Mouse (Mus musculus): Measurements from ENCODE around the gene Eif4e2. TPM values are rescaled to one million over a fixed set of nuclear protein-coding genes. Genes with fewer than 3 reads are reported as not detected.

The Eif4e2 gene
- polyA plus RNA-seq, 1 experiment, result 26.6 TPM

GRCm38 (mm10) chr1:87200811-87201210, 12.9 kb upstream of the Eif4e2 start:
- Histone ChIP-seq H3K4me1 (ENCODE audit: control insufficient read depth, insufficient read depth, low read length) (no peaks in the 10 kb centered on the region), H3K4me3 (replicated peaks; ENCODE audit: extremely low read depth, low read depth, low read length) (no peak overlapping the region)
- DNase-seq, result no peak
- TF ChIP-seq POLR2A (IDR thresholded peaks at IDR 0.05; ENCODE audit: borderline replicate concordance, extremely low read depth, low read depth, low read length) (no peak), CTCF (IDR thresholded peaks at IDR 0.05; ENCODE audit: insufficient read depth, low read length) (no peak)
- 45% methylated on average over 2 of the region's 2 CpGs for WGBS

- WGBS, result 40% methylated on average over 1 of the region's 1 CpGs
- Histone ChIP-seq H3K4me1 (ENCODE audit: control insufficient read depth, insufficient read depth, low read length) (no peaks in the 10 kb centered on the region), H3K4me3 (replicated peaks; ENCODE audit: extremely low read depth, low read depth, low read length) (no peak overlapping the region)
- no peak for DNase-seq
- no peak for TF ChIP-seq POLR2A (IDR thresholded peaks at IDR 0.05; ENCODE audit: borderline replicate concordance, extremely low read depth, low read depth, low read length)
- no peak for TF ChIP-seq CTCF (IDR thresholded peaks at IDR 0.05; ENCODE audit: insufficient read depth, low read length)
Measured at GRCm38 (mm10) chr1:87201848-87202247, 11.9 kb upstream of the Eif4e2 start.

GRCm38 (mm10) chr1:87203779-87204178, 9.9 kb upstream of the Eif4e2 start:
- Histone ChIP-seq H3K4me3 (replicated peaks; ENCODE audit: extremely low read depth, low read depth, low read length) (no peak overlapping the region), H3K4me1 (ENCODE audit: control insufficient read depth, insufficient read depth, low read length) (no peaks in the 10 kb centered on the region)
- 77% methylated on average over 5 of the region's 5 CpGs for WGBS
- TF ChIP-seq CTCF (IDR thresholded peaks at IDR 0.05; ENCODE audit: insufficient read depth, low read length), result no peak
- TF ChIP-seq POLR2A (IDR thresholded peaks at IDR 0.05; ENCODE audit: borderline replicate concordance, extremely low read depth, low read depth, low read length), result no peak
- no peak for DNase-seq

- Histone ChIP-seq H3K4me3 (replicated peaks; ENCODE audit: extremely low read depth, low read depth, low read length) (no peak within 1 kb of the TSS), H3K4me1 (ENCODE audit: control insufficient read depth, insufficient read depth, low read length) (no peaks in the 10 kb centered on the region)
- 80% methylated on average over 7 of the region's 7 CpGs for WGBS
- TF ChIP-seq CTCF (IDR thresholded peaks at IDR 0.05; ENCODE audit: insufficient read depth, low read length) (no peak), POLR2A (IDR thresholded peaks at IDR 0.05; ENCODE audit: borderline replicate concordance, extremely low read depth, low read depth, low read length) (no peak)
- DNase-seq, result no peak
Measured at GRCm38 (mm10) chr1:87204465-87204864, 9.2 kb upstream of the Eif4e2 start, which contains the start of gene Chrng. Chrng (plus strand) TSS chr1:87204657.

- no peaks in the 10 kb centered on the region for H3K4me1 ChIP-seq (ENCODE audit: control insufficient read depth, insufficient read depth, low read length)
- no peak for DNase-seq
- TF ChIP-seq POLR2A (IDR thresholded peaks at IDR 0.05; ENCODE audit: borderline replicate concordance, extremely low read depth, low read depth, low read length), result no peak
- TF ChIP-seq CTCF (IDR thresholded peaks at IDR 0.05; ENCODE audit: insufficient read depth, low read length), result no peak
- 41% methylated on average over 6 of the region's 6 CpGs for WGBS
- no peak overlapping the region for H3K4me3 ChIP-seq (replicated peaks; ENCODE audit: extremely low read depth, low read depth, low read length)
Measured at GRCm38 (mm10) chr1:87205038-87205437, 8.7 kb upstream of the Eif4e2 start.

- Histone ChIP-seq H3K4me1 (ENCODE audit: control insufficient read depth, insufficient read depth, low read length) (no peaks in the 10 kb centered on the region), H3K4me3 (replicated peaks; ENCODE audit: extremely low read depth, low read depth, low read length) (no peak overlapping the region)
- no peak for DNase-seq
- TF ChIP-seq CTCF (IDR thresholded peaks at IDR 0.05; ENCODE audit: insufficient read depth, low read length), result no peak
- no peak for TF ChIP-seq POLR2A (IDR thresholded peaks at IDR 0.05; ENCODE audit: borderline replicate concordance, extremely low read depth, low read depth, low read length)
- WGBS, result 28% methylated on average over 3 of the region's 3 CpGs
Measured at GRCm38 (mm10) chr1:87205502-87205901, 8.2 kb upstream of the Eif4e2 start.

GRCm38 (mm10) chr1:87206339-87206738, 7.4 kb upstream of the Eif4e2 start:
- 31% methylated on average over 17 of the region's 17 CpGs for WGBS
- no peaks in the 10 kb centered on the region for H3K4me1 ChIP-seq (ENCODE audit: control insufficient read depth, insufficient read depth, low read length)
- no peak for DNase-seq
- no peak for TF ChIP-seq POLR2A (IDR thresholded peaks at IDR 0.05; ENCODE audit: borderline replicate concordance, extremely low read depth, low read depth, low read length)
- no peak for TF ChIP-seq CTCF (IDR thresholded peaks at IDR 0.05; ENCODE audit: insufficient read depth, low read length)
- H3K4me3 ChIP-seq (replicated peaks; ENCODE audit: extremely low read depth, low read depth, low read length), result no peak overlapping the region

GRCm38 (mm10) chr1:87211431-87211830, 2.3 kb upstream of the Eif4e2 start:
- 79% methylated on average over 4 of the region's 4 CpGs for WGBS
- H3K4me1 ChIP-seq (ENCODE audit: control insufficient read depth, insufficient read depth, low read length), result peaks cover 4% of the 10 kb centered on the region; the same call in 1 of the 2 replicates
- TF ChIP-seq CTCF (IDR thresholded peaks at IDR 0.05; ENCODE audit: insufficient read depth, low read length) (no peak), POLR2A (IDR thresholded peaks at IDR 0.05; ENCODE audit: borderline replicate concordance, extremely low read depth, low read depth, low read length) (no peak)
- H3K4me3 ChIP-seq (replicated peaks; ENCODE audit: extremely low read depth, low read depth, low read length), result no peak overlapping the region
- no peak for DNase-seq

GRCm38 (mm10) chr1:87214748-87215147, 1.0 kb downstream of the Eif4e2 start:
- H3K4me3 ChIP-seq (replicated peaks; ENCODE audit: extremely low read depth, low read depth, low read length), result peak overlapping the region; percentile 100
- no peak for TF ChIP-seq CTCF (IDR thresholded peaks at IDR 0.05; ENCODE audit: insufficient read depth, low read length)
- H3K4me1 ChIP-seq (ENCODE audit: control insufficient read depth, insufficient read depth, low read length), result peaks cover 10% of the 10 kb centered on the region; the same call in 1 of the 2 replicates
- 4% methylated on average over 4 of the region's 4 CpGs for WGBS
- no peak for DNase-seq

- WGBS, result 45% methylated on average over 3 of the region's 3 CpGs
- H3K4me1 ChIP-seq (ENCODE audit: control insufficient read depth, insufficient read depth, low read length), result peaks cover 10% of the 10 kb centered on the region; the same call in 1 of the 2 replicates
- peak; percentile 54 for TF ChIP-seq CTCF (IDR thresholded peaks at IDR 0.05; ENCODE audit: insufficient read depth, low read length)
- TF ChIP-seq POLR2A (IDR thresholded peaks at IDR 0.05; ENCODE audit: borderline replicate concordance, extremely low read depth, low read depth, low read length), result no peak
- no peak for DNase-seq
- no peak overlapping the region for H3K4me3 ChIP-seq (replicated peaks; ENCODE audit: extremely low read depth, low read depth, low read length)
Measured at GRCm38 (mm10) chr1:87217938-87218337, 4.2 kb downstream of the Eif4e2 start.
